Mouse (Mus musculus): ENCODE results near the gene Unc13b.

DNA sequence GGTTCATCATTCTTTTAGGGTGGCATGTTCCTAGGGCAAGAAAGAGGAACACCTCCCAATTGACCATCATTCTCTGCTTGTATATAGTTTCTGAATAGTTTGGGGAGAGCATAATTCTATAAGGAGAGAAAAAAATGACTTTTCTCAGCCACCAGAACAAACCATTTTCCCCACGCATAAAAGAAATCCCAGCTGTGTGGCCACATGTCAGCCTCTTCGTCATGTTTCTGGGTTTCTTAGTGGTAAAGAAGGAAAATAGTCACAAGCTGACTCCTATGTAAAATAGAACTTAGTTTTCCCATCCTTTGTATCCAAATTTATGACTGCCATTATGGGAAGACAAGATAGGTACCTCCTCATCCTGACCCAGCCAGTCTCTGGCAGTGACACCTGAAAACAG is 146.2 kb downstream of the Unc13b start:
- TF ChIP-seq CTCF (IDR thresholded peaks at IDR 0.05; ENCODE audit: low read depth) (no peak), EP300 (IDR thresholded peaks at IDR 0.05; ENCODE audit: low read depth) (no peak)

All from liver, postnatal 0 days (tissue).